Mouse (Mus musculus) c-Kit-positive CD71-negative TER-119-negative erythroid progenitor cells, embryonic 14.5 days (primary cell): ENCODE data around the gene Knstrn.

Experiments
- DNase-seq: peaks from one replicate; pipeline ENCODE4 v3.0.0-alpha.2; 2013; ENCODE audit warnings: low read depth

Knstrn gene

GRCm38 (mm10) chr2:118861454-118862339 lies 47.9 kb downstream of the Knstrn start, which contains the start of gene Ivd:
Gene Ivd (plus strand): TSS chr2:118861954.
- DNase-seq: peak; percentile 88

- DNase-seq: no peak
These were observed 48.5 kb downstream of the Knstrn start for GRCm38 (mm10) chr2:118862340-118862675.

GRCm38 (mm10) chr2:118870601-118871000 lies 56.8 kb downstream of the Knstrn start:
- no peak for DNase-seq

DNA sequence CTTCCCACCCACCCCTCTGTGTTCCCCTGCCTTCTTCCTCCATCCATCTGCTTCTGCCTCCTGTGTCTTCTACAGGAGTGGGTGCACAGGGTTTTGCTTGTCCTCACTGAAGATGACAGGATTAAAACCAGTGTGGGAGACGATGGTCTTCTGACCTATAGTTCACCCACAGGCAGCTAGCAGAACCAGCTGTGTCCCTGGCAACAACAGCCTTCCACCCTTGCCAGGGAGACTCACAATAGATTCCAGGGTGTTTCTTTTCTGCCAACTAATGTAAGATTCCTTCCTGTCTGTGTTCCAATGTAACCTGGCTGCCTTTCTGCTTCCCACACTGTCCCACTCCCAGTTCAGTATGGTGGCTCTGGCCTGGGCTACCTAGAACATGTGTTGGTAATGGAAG lies 57.2 kb downstream of the Knstrn start:
- no peak for DNase-seq

DNA sequence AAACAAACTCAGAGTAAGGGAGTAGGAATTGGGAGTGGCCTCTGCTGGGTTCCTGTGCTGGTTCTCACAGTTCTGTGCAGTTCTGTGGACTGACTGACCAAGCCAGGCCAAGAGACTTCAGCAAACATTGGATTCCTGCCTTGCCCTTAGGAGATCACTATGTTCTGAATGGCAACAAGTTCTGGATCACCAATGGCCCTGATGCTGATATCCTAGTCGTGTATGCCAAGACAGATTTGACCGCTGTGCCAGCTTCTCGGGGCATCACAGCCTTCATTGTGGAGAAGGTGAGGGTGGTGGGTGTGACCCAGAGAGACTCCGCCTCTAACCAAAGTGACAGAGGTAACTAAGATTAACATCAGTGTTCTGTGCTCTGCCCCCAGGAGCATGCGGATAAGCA lies 59.2 kb downstream of the Knstrn start:
- DNase-seq: no peak

GRCm38 (mm10) chr2:118873890-118874430 lies 60.2 kb downstream of the Knstrn start:
- no peak for DNase-seq

- DNase-seq: no peak
These were observed 61.5 kb downstream of the Knstrn start for GRCm38 (mm10) chr2:118875316-118875715.

- no peak for DNase-seq
These were observed 62.6 kb downstream of the Knstrn start for GRCm38 (mm10) chr2:118876453-118876852.

DNA sequence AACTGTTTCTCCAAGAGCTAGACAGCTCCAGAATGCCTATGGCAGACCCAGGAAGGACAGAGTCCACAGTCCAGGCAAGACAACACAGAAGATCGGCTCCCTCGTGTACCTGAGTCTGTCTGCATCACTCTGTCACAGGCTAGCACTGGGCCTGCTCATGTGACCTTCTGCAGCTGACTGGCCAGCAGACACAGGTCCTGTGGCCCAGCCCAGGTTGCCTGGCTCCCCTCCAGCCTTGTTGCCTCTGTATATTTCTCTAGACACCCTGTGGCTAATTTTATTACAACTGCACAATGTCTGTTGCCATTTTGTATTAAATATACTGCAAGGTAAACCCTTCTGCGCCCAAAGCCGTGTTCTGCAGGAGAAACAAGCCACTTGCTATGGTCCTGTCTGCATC lies 67.2 kb downstream of the Knstrn start:
- no peak for DNase-seq

DNA sequence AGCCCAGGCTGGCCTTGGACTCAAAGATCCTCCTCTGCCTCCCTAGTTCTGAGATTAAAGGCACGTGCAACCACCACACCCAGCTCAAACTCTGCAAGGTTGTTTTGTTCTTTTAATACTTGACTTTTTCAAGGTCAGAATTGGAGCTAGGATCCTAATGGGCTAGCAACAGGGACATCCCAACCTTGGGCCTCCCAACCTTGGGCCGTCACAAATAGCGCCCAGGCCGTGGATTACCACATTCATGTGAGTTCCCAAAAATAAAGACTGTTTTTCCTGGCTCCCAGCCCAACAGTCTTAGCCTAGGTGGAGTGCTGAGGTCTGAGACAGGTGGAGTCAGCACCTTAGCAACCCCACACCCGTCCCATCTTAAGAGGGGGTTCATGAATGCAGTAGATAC lies 68.2 kb downstream of the Knstrn start:
- no peak for DNase-seq

DNA sequence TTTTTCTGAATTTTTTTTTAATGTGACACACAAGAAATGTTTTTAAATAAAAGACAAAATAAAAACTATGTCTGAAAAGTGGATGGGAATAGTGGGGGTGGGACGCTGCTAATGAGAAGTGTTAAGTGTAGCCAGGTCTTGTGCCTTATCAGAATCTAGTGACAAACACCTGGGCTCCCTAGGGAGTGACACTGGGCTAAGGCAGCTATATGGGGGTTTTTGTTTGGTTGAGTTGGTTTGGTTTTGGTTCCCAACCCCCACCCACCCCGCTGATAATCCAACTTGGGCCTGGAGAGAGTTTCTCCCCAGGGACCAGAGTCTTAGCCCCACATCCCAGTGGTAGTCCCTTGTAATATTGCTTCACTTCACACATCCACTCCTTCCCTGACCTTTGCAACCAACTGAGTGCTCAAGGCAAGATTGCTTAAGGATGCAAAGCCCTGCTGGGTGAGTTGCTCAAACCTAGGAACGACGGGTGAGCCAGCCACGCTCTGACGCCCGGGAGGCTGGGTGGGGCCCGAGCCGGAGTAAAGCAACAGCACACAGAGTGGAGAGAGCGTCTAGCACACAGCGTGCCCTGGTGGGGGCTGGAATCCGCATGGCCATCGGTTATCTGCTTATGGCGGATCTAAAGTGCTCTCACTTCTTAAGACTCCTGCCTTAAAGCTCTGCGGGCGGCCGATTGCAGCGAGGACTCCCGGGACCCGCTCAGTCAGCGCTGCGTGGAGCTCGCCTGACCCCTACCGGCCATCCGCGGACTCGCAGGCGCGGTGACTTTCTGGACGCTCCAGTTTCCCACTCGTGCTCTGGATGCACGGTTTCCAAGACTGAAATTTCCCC lies 69.3 kb downstream of the Knstrn start:
- DNase-seq: no peak

DNA sequence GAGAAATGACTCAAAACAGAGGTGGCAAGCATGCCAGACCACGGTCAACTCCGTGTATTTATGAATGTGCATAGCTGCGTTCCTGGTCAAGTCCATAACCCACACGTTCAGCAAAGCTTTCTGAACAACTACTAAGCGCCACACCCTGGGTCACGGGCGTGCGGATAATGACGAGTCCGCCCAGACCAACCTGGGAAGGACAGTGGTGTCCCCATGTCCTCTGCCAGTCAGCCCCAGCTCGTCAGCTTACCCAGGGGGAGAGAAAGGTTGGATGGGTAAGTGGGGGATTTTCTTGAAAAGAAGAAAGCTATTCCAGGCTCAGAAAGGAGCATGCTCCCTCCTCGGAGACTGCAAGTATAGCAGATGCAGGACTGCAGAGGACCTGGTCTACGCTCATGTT lies 73.6 kb downstream of the Knstrn start:
- no peak for DNase-seq

- DNase-seq: no peak
These were observed 74.2 kb downstream of the Knstrn start for GRCm38 (mm10) chr2:118887845-118888548.

- no peak for DNase-seq
These were observed 77.4 kb downstream of the Knstrn start for GRCm38 (mm10) chr2:118891173-118891572.

DNA sequence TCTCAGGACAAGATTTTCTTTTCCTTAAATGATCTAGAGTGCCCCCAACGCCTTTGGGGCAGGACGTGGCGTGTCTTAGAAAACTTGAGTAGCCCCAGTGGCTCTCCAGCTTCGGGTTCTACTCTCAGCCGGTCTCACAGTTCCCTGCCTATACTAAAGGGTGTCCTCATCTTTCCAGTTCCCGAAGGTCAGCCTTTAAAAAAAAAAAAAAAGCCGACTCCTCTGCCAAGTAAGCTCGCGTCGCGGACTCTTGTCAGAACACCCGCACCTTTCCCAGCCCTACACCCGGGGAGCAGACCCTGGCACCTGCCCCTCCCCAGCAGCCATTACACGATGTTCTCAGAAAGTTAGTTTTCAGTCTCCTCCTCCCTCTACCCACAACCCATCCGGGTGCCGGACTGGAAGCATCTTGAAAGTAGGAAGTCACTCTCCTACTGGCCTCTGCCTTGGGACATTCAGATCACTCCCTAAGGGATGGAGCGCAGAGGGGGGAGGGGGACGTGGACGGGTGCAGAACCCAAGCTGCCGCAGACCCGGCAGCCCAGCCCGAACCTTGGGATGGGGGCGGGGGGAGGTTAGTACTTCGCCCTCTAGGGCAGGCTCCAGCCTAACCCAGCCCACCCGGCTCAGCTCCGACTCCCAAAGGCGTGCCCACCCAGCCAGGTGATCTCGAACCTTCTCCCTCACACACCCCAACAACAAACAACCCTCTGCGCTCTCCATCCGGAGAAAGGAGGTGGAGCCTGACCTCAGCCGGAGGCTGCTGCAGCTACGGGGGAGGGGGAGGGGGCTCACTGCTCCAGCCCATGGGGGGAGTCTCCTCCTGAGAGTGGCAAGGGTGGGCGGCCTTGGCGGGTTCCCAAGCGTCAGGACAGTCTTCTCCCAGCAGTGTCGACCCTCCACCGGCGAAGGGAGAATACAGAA lies 82.4 kb downstream of the Knstrn start:
- DNase-seq: no peak

DNA sequence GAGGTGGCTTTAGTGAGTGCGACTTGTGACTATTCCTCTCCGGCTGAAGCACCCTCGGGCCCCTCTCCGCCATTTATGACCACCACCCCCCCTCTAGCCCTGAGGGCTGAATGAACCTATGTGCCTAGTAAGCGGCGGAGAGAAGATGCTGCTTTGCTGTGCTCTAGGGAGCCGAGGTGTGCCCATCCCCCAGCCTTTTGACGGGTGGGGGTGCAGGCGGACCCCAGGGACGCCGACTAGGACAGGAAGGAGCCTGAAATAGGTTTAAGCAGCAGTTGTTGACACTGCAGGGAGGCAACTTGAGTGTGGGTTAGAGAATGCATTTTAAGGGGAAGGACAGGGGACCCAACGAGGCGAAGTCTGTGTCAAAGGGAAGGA lies 83.1 kb downstream of the Knstrn start:
- DNase-seq: no peak

DNA sequence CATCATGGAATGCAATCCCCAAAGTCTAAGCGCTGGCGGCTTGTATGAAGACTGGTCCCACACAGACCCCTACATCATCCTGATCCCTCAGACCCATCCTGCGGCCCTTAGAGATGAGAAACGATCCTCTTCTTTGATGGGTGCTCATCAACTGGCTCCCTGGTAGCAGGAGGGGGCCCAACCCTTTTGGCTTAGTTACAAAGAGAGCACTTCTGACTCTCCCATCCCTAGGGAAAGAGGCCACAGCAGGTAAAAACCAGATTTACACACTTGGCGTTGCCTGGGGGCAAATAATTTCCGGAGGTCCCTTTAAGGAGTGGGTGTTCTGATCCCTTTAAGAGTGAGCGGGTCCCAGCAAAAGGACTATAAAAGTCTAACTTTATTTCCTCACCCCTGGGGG lies 83.6 kb downstream of the Knstrn start:
- DNase-seq: no peak

- no peak for DNase-seq
These were observed 84.0 kb downstream of the Knstrn start for GRCm38 (mm10) chr2:118897808-118898207.

GRCm38 (mm10) chr2:118898771-118899170 lies 85.0 kb downstream of the Knstrn start:
- DNase-seq: no peak

DNA sequence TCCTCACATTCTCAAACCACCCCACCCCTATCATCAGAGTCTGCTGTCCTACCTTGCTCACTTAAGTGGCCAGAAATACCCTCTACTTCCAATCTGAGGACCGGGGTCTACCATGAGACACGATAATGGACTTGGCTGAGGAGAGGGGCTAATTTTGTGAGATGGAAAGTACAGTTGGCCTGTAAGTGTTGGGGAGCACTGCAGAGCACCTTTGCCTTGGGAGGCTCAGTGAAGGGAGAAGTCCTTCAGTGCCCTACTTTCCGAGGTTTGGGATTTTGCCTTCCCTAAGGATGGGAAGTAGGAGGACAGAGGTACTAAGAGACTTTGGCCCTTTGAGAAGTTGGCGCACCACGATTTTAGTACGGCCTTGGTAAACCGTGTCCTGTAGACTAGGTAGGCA lies 85.5 kb downstream of the Knstrn start:
- no peak for DNase-seq
